Comparison of ENCODE assay signal across 8 mouse cellular contexts in genomic region chr12:33302523-33303383, GRCm38 (mm10).
DNase-seq lines count a peak whose midpoint lies in the region; ATAC-seq and TF ChIP-seq lines count a peak whose summit lies in the region.

No protein-coding gene starts in this region.

- peaks cover 16% of the 10 kb centered on the region for H3K4me1 ChIP-seq in embryonic facial prominence, embryonic 15.5 days
- H3K4me1 ChIP-seq in heart, embryonic 13.5 days = peaks cover 18% of the 10 kb centered on the region
- peaks cover 12% of the 10 kb centered on the region for H3K4me1 ChIP-seq in kidney, embryonic 16.5 days (ENCODE audit: insufficient read depth, low read length)
- H3K4me1 ChIP-seq in liver, embryonic 16.5 days (ENCODE audit: control insufficient read depth, low read depth, low read length) = peaks cover 27% of the 10 kb centered on the region
- peaks cover 5% of the 10 kb centered on the region for H3K4me1 ChIP-seq in testis, adult 2 months (ENCODE audit: control insufficient read depth, insufficient read depth, low read length)

- peak overlapping the region; percentile 84 for H3K4me2 ChIP-seq in embryonic facial prominence, embryonic 15.5 days (replicated peaks)
- peak overlapping the region; percentile 96 for H3K4me2 ChIP-seq in heart, embryonic 13.5 days
- peak overlapping the region; percentile 91 for H3K4me2 ChIP-seq in kidney, embryonic 16.5 days (replicated peaks; ENCODE audit: low read depth, low read length)
- H3K4me2 ChIP-seq in liver, embryonic 16.5 days (ENCODE audit: low read depth, low read length) = peak overlapping the region; percentile 89

- no peaks in the 10 kb centered on the region for H3K9me3 ChIP-seq in embryonic facial prominence, embryonic 15.5 days (replicated peaks)
- no peaks in the 10 kb centered on the region for H3K9me3 ChIP-seq in heart, embryonic 13.5 days
- H3K9me3 ChIP-seq in kidney, embryonic 16.5 days (ENCODE audit: low read length) = no peaks in the 10 kb centered on the region
- no peaks in the 10 kb centered on the region for H3K9me3 ChIP-seq in liver, embryonic 16.5 days (replicated peaks; ENCODE audit: control insufficient read depth, low read length)

- no peak for TF ChIP-seq CTCF in testis, adult 2 months (IDR thresholded peaks at IDR 0.05; ENCODE audit: control insufficient read depth, insufficient read depth, insufficient replicate concordance, low read depth, low read length)

- peak overlapping the region; percentile 12; the same call in 1 of the 2 replicates for H3K9ac ChIP-seq in embryonic facial prominence, embryonic 15.5 days
- H3K9ac ChIP-seq in heart, embryonic 13.5 days = peak overlapping the region; percentile 80
- H3K9ac ChIP-seq in kidney, embryonic 16.5 days (replicated peaks; ENCODE audit: low read length) = peak overlapping the region; percentile 62
- H3K9ac ChIP-seq in liver, embryonic 16.5 days (ENCODE audit: low read depth, low read length) = peak overlapping the region; percentile 64

- H3K27ac ChIP-seq in embryonic facial prominence, embryonic 15.5 days (replicated peaks) = peak overlapping the region; percentile 44
- peak overlapping the region; percentile 72 for H3K27ac ChIP-seq in heart, embryonic 13.5 days (replicated peaks)
- peak overlapping the region; percentile 59 for H3K27ac ChIP-seq in kidney, embryonic 16.5 days (ENCODE audit: low read length)
- H3K27ac ChIP-seq in liver, embryonic 16.5 days (ENCODE audit: low read length) = peak overlapping the region; percentile 88
- H3K27ac ChIP-seq in testis, adult 2 months (ENCODE audit: control insufficient read depth, insufficient read depth, low read depth, low read length) = no peak overlapping the region; the same call in 1 of the 2 replicates

- ATAC-seq in embryonic facial prominence, embryonic 15.5 days (ENCODE audit: insufficient number of reproducible peaks, low FRiP score, low TSS enrichment, low read depth) = no peak
- ATAC-seq in heart, embryonic 13.5 days (ENCODE audit: extremely low read depth, insufficient number of reproducible peaks, low FRiP score, low TSS enrichment) = no peak
- ATAC-seq in kidney, embryonic 16.5 days (ENCODE audit: low FRiP score, low TSS enrichment) = peak; percentile 60
- peak; percentile 60 for ATAC-seq in liver, embryonic 16.5 days (ENCODE audit: low read depth)

- H3K4me3 ChIP-seq in embryonic facial prominence, embryonic 15.5 days (replicated peaks) = peak overlapping the region; percentile 51
- peak overlapping the region; percentile 67 for H3K4me3 ChIP-seq in heart, embryonic 13.5 days
- H3K4me3 ChIP-seq in kidney, embryonic 16.5 days (ENCODE audit: low read length) = peak overlapping the region; percentile 57
- H3K4me3 ChIP-seq in liver, embryonic 16.5 days (ENCODE audit: low read depth, low read length) = peak overlapping the region; percentile 62
- peak overlapping the region; percentile 72 for H3K4me3 ChIP-seq in testis, adult 2 months (ENCODE audit: control insufficient read depth, low read depth, low read length)

- peak; percentile 81 for DNase-seq in CD4-positive, CD25-positive, alpha-beta regulatory T cell, adult 2 months (ENCODE audit: low read depth, low spot score)
- peak; percentile 74 to 81 for DNase-seq in adrenal gland, postnatal 36 days
- DNase-seq in neural tube, embryonic 10.5 days (ENCODE audit: extremely low spot score, low spot score) = peak; percentile 53

- no peaks in the 10 kb centered on the region for H3K36me3 ChIP-seq in embryonic facial prominence, embryonic 15.5 days
- no peaks in the 10 kb centered on the region for H3K36me3 ChIP-seq in heart, embryonic 13.5 days
- H3K36me3 ChIP-seq in kidney, embryonic 16.5 days (ENCODE audit: insufficient read depth, low read length) = no peaks in the 10 kb centered on the region
- no peaks in the 10 kb centered on the region for H3K36me3 ChIP-seq in liver, embryonic 16.5 days (ENCODE audit: control insufficient read depth, insufficient read depth)
- H3K36me3 ChIP-seq in testis, adult 2 months (ENCODE audit: control insufficient read depth, insufficient read depth, low read length) = no peaks in the 10 kb centered on the region

- WGBS in embryonic facial prominence, embryonic 15.5 days = under 1% methylated on average over 29 of the region's 29 CpGs
- WGBS in heart, embryonic 13.5 days = under 1% methylated on average over 29 of the region's 29 CpGs
- WGBS in kidney, embryonic 16.5 days = under 1% methylated on average over 29 of the region's 29 CpGs
- WGBS in liver, embryonic 16.5 days (ENCODE audit: insufficient replicate concordance) = under 1% methylated on average over 29 of the region's 29 CpGs

- H3K27me3 ChIP-seq in embryonic facial prominence, embryonic 15.5 days = no peaks in the 10 kb centered on the region
- peaks cover 12% of the 10 kb centered on the region for H3K27me3 ChIP-seq in heart, embryonic 13.5 days (replicated peaks)
- no peaks in the 10 kb centered on the region for H3K27me3 ChIP-seq in kidney, embryonic 16.5 days (ENCODE audit: insufficient read depth, low read length)
- H3K27me3 ChIP-seq in liver, embryonic 16.5 days (ENCODE audit: control insufficient read depth, insufficient read depth, low read depth, low read length) = no peaks in the 10 kb centered on the region
- H3K27me3 ChIP-seq in testis, adult 2 months (ENCODE audit: control insufficient read depth, insufficient read depth, low read length) = no peaks in the 10 kb centered on the region

- no peak for TF ChIP-seq POLR2A in testis, adult 2 months (IDR thresholded peaks at IDR 0.05; ENCODE audit: control insufficient read depth, low read depth, low read length)

Comparison
In these comparisons a context has a peak if more than half of its experiments do, and no peak if none do; other contexts are left out.
1. ATAC-seq: peak in kidney, embryonic 16.5 days (single experiment) and liver, embryonic 16.5 days (single experiment); none in embryonic facial prominence, embryonic 15.5 days (single experiment) and heart, embryonic 13.5 days (single experiment).
2. H3K9ac ChIP-seq: peak in every context shown above with its lines; median percentile 80 in heart, embryonic 13.5 days; 64 in liver, embryonic 16.5 days; 62 in kidney, embryonic 16.5 days; 12 in embryonic facial prominence, embryonic 15.5 days.
3. Peak in every context shown above with its lines, with median percentiles within 50 percentile points of each other: DNase-seq, H3K4me2 ChIP-seq and H3K4me3 ChIP-seq.